Mouse (Mus musculus) C2C12 (cell line): Measurements from ENCODE around the gene Lrrc8b. TPM values are rescaled to one million over a fixed set of nuclear protein-coding genes. Genes with fewer than 3 reads are reported as not detected.

ENCODE experiments used
- H3K27me3 ChIP-seq: one replicate; pipeline ENCODE4 v1.6.1; 2011; ENCODE audit not compliant: control insufficient read depth, insufficient read depth, insufficient read length
- H3K36me3 ChIP-seq: one replicate; pipeline ENCODE4 v1.6.1; 2011; ENCODE audit not compliant: control insufficient read depth, insufficient read depth
- H3K4me3 ChIP-seq: one replicate; pipeline ENCODE4 v1.5.1; 2011; ENCODE audit warnings: mild to moderate bottlenecking, control low read depth; ENCODE audit not compliant: poor library complexity, insufficient read depth, severe bottlenecking
- H3K79me2 ChIP-seq: one replicate; pipeline ENCODE4 v1.6.1; 2011; ENCODE audit not compliant: control insufficient read depth, insufficient read depth
- H3K79me3 ChIP-seq: one replicate; pipeline ENCODE4 v1.6.1; 2011; ENCODE audit warnings: low read depth, control low read depth
- H3ac ChIP-seq: one replicate; pipeline ENCODE3; 2011; ENCODE audit warnings: low read depth; ENCODE audit not compliant: control insufficient read depth, insufficient read length
- CEBPB ChIP-seq: IDR thresholded peaks from one replicate; pipeline ENCODE4 v1.6.1; 2011; ENCODE audit warnings: low read depth, mild to moderate bottlenecking, control low read depth, moderate library complexity
- CTCF ChIP-seq: IDR thresholded peaks from one replicate; pipeline ENCODE4 v1.5.1; 2011; ENCODE audit not compliant: control insufficient read depth, insufficient read depth, insufficient read length
- FOSL1 ChIP-seq: IDR thresholded peaks from one replicate; pipeline ENCODE4 v1.8.0; 2011; ENCODE audit warnings: mild to moderate bottlenecking, low read length; ENCODE audit not compliant: poor library complexity, insufficient read depth, severe bottlenecking
- MAX ChIP-seq: IDR thresholded peaks from one replicate; pipeline ENCODE4 v1.6.1; 2011; ENCODE audit warnings: mild to moderate bottlenecking, control low read depth
- MYOD1 ChIP-seq: IDR thresholded peaks from one replicate; pipeline ENCODE4 v1.6.1; 2011; ENCODE audit warnings: low read depth; ENCODE audit not compliant: control insufficient read depth, insufficient read length
- MYOG ChIP-seq: IDR thresholded peaks from one replicate; pipeline ENCODE4 v1.6.1; 2011; ENCODE audit not compliant: control insufficient read depth, insufficient read length; ENCODE audit errors: extremely low read depth
- USF1 ChIP-seq: IDR thresholded peaks from one replicate; pipeline ENCODE4 v1.6.1; 2011; ENCODE audit warnings: low read depth, mild to moderate bottlenecking, control low read depth, moderate library complexity
- polyA plus RNA-seq: library from polyadenylated mRNA; unstranded; fragments of >200 nt; fragmentation: generic; extraction: Trizol; gene quantifications from one replicate; pipeline ENCODE4 v1.2.1, GENCODE M21; 2012; ENCODE audit warnings: missing spikeins

Gene Lrrc8b
- polyA plus RNA-seq, 1 experiment: 6.0 TPM

DNA sequence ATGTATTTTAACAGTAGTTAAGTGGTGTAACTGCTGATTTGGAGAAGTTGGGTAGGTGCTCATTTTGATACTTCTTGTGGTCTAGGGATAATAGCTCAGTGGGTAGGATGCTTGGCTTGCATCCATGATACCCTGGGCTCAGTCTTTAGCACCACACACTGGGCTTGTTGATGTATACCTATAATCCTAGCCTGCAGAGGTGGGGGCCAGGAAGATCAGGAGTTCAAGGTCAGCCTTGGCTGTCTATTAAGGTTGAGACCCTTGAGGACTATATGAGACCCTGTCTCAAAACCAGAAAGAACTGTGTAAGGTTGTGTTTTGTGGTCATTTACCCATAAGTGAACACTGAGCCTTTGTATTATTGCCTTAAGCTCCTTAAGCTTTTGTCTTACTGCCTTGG lies 49.1 kb downstream of the Lrrc8b start:
- no peaks in the 10 kb centered on the region for H3K79me3 ChIP-seq
- H3K4me3 ChIP-seq: no peak overlapping the region
- no peaks in the 10 kb centered on the region for H3K27me3 ChIP-seq
- H3K79me2 ChIP-seq: no peaks in the 10 kb centered on the region
- no peak overlapping the region for H3ac ChIP-seq
- H3K36me3 ChIP-seq: no peaks in the 10 kb centered on the region
- TF ChIP-seq MYOD1 (no peak), USF1 (no peak), CEBPB (no peak), CTCF (no peak), FOSL1 (no peak), MYOG (no peak), MAX (no peak)

DNA sequence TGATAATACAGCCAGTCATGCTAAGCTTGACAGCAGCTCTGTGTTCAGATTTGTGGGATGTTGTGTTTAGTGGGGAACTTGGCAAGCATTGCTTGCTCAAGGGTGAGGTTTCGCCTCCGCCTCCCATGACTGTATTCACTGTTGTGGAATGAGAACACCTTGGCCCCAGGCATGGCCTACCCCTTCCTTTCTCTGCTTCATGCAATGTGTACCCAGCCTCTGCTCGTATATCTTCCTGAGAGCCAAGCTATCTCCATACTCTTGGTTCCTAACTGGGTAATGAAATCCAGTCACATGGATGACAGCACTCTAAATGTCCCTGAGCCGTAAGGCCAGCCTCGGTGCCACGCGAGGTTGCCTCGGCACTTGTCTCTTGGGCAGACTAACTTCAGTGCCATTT lies 50.0 kb downstream of the Lrrc8b start:
- Histone ChIP-seq H3K79me3 (no peaks in the 10 kb centered on the region), H3K79me2 (no peaks in the 10 kb centered on the region), H3K4me3 (no peak overlapping the region), H3K36me3 (no peaks in the 10 kb centered on the region), H3ac (no peak overlapping the region), H3K27me3 (no peaks in the 10 kb centered on the region)
- TF ChIP-seq CEBPB: no peak

DNA sequence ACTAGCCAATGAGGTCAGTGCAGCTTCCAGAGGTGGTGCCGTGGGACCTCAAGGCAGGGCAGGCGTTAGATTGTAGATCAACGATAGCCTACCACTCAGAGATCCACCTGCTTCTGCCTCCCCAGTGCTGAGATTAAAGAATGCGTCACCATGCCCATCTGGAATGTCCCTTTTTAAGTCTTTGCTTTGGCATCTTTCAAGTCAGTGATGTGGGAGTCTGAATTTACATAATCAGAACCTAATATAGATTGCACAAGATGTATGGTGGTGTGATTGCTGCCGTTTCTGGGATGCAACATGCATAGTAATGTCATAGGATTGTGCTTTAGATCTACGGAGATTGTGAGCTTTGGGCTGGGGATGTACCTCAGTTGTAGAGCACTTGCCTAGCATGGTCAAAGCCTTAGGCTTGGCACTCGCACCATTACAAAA lies 50.9 kb downstream of the Lrrc8b start:
- no peaks in the 10 kb centered on the region for H3K79me2 ChIP-seq
- H3ac ChIP-seq: no peak overlapping the region
- no peak overlapping the region for H3K4me3 ChIP-seq

DNA sequence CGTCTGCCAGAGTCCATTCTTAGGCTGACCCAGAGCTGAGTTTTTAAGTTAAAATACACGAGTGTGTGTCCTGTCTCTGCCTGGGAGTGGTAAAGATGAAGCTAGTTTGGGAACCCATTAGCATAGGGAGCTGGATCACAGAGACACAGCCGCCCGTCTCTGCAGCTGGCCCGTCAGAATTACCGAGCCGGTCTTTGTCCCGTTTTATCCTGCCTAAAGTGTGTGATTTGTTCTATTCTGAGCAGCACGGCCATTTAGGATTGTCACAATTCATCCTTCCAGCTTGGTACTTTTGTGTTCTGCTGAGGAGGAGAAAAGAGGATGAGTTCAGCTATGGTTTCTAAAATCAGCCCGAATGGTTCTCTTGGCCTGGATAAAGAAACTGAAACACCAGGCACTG lies 51.7 kb downstream of the Lrrc8b start:
- Histone ChIP-seq H3K79me3 (no peaks in the 10 kb centered on the region), H3K4me3 (no peak overlapping the region), H3K36me3 (peaks cover 2% of the 10 kb centered on the region), H3ac (no peak overlapping the region), H3K79me2 (no peaks in the 10 kb centered on the region), H3K27me3 (no peaks in the 10 kb centered on the region)
- TF ChIP-seq CEBPB (no peak), FOSL1 (no peak), USF1 (no peak), CTCF (no peak), MYOG (no peak), MAX (no peak), MYOD1 (no peak)

More for the DNA sequence above, 50.9 kb downstream of the Lrrc8b start:
- Histone ChIP-seq H3K36me3 (no peaks in the 10 kb centered on the region), H3K27me3 (no peaks in the 10 kb centered on the region), H3K79me3 (no peaks in the 10 kb centered on the region)
- TF ChIP-seq MYOD1: no peak
- TF ChIP-seq CEBPB: no peak
- TF ChIP-seq USF1: no peak

DNA sequence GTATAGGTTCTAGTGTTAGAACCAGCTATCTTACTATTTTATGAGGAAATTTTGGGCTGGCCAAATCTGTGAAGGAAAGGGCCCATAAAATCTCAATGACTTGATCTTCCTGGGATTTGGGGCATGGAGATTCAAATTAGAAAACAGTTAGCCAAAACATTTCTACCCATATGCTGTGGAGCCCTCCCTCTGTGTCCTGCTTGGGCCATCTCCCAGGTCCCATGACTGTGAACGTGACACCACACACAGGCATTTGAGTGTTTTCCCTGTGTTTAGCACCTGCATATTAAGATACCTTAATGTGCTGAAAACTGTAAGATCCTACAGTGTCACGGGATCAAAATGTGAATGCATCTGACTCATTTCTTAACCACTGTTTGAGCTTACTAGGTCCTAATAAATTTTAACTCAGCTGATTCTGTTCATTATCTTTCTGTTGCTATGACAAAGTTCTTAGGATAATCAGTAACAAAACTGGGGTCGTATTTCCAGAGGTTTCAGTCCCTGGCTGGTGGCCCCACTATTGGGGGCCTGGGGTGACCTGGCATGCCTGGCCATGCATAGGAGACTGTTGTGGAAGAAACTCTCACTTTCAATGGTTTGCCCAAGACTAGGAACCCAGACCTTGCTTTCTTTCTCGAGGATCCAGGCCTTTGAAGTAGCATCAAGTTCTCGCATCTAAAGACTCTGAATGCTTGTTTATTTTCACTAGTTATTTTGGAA lies 57.6 kb downstream of the Lrrc8b start:
- no peaks in the 10 kb centered on the region for H3K79me2 ChIP-seq
- no peaks in the 10 kb centered on the region for H3K79me3 ChIP-seq
- no peak overlapping the region for H3ac ChIP-seq
- no peaks in the 10 kb centered on the region for H3K27me3 ChIP-seq
- H3K4me3 ChIP-seq: no peak overlapping the region
- H3K36me3 ChIP-seq: peaks cover 4% of the 10 kb centered on the region
- no peak for TF ChIP-seq MYOD1
- no peak for TF ChIP-seq FOSL1
- TF ChIP-seq USF1: no peak
- TF ChIP-seq MAX: no peak
- no peak for TF ChIP-seq CTCF
- no peak for TF ChIP-seq CEBPB
- no peak for TF ChIP-seq MYOG

DNA sequence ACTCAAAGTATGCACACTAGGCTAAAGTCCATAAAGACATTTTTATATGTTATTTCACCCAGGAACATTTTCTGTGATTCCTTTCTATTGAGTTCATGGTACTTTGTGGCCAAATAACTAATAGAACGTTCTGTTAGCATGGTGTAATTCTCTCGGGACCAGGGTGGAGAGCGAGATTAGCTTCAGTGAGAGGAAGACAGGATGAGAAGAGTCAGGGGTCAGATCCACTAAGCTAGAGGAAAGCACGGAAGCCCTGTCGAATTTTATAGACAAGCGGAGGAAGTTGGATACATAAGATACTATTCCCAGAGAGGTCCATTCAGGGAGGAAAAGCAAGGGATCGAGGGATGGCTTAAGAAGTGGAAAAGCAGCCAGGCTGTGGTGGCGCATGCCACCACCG lies 62.0 kb downstream of the Lrrc8b start:
- TF ChIP-seq USF1 (no peak), MYOG (no peak), MYOD1 (no peak), MAX (no peak), FOSL1 (no peak), CEBPB (no peak), CTCF (no peak)
- H3K4me3 ChIP-seq: no peak overlapping the region
- H3K79me2 ChIP-seq: no peaks in the 10 kb centered on the region
- H3ac ChIP-seq: no peak overlapping the region
- H3K27me3 ChIP-seq: no peaks in the 10 kb centered on the region
- peaks cover 9% of the 10 kb centered on the region for H3K36me3 ChIP-seq
- H3K79me3 ChIP-seq: no peaks in the 10 kb centered on the region
